Mouse (Mus musculus): Measurements from ENCODE around the gene Tnnt3.

Gene Tnnt3

GRCm38 (mm10) chr7:142507453-142507852 lies 8.8 kb downstream of the Tnnt3 start:
- no peak for DNase-seq (ENCODE audit: low spot score in 2 of 2)

GRCm38 (mm10) chr7:142509518-142509917 lies 10.9 kb downstream of the Tnnt3 start:
- DNase-seq (ENCODE audit: low spot score in 2 of 2), result no peak

DNA sequence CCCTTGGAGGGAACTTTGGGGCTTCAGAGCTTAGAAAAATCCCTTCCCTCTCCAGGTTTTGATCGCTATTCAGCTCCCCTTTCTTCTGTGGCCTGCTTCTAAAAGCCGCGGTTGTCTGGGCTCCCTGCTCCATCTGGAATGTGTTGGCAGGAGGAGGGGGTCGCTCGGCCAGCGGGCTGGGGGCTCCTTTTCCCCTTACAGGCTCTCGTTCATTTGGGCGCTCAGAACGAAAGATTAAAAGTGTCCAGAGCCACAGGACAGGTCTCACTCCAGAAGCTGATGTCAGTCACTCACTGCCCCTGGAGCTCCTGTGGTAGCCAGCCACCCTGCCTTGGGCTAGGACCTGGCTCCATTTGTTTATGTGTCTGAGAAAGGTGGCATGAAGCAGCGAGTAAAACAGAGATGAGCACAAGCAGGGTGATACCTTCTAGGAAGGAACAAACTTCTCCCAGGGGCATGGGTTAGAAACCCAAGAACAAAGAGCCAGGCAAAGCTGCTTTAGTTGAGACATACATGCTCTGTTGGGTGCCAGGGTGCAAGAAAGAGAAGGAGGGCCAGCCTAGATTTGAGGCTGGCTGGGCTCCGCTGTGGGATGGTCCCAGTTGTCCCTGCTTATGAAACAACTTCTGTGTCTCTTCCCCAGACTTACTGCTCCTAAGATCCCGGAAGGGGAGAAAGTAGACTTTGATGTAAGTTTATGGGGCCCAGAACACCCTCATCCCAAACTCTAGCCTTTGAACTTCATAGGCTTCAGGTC lies 11.6 kb downstream of the Tnnt3 start:
- DNase-seq (ENCODE audit: low spot score in 2 of 2), result no peak

- no peak for DNase-seq (ENCODE audit: low spot score in 2 of 2)
Measured at GRCm38 (mm10) chr7:142514048-142514447, 15.4 kb downstream of the Tnnt3 start.

- no peak for DNase-seq (ENCODE audit: low spot score in 2 of 2)
Measured at GRCm38 (mm10) chr7:142516221-142516978, 17.8 kb downstream of the Tnnt3 start.

DNA sequence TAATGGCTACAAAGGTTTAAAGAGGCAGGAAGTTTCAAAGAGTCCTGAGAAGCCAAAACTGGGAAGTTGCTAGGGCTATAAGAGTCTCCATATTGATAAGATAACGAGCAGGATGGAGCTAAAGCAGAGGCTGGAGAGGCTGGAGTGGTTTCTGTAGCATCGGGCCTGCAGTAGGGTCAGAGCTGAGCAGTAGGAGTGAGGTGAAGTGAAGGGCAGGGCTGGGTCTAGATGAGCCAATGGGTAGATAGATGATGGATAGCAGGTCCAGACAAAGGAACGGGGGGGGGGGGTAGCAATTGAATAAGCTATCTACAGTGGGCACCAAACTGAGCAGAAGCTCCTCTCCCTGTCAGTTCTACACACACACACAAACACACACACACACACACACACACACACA lies 18.9 kb downstream of the Tnnt3 start:
- DNase-seq (ENCODE audit: low spot score in 2 of 2), result no peak

DNA sequence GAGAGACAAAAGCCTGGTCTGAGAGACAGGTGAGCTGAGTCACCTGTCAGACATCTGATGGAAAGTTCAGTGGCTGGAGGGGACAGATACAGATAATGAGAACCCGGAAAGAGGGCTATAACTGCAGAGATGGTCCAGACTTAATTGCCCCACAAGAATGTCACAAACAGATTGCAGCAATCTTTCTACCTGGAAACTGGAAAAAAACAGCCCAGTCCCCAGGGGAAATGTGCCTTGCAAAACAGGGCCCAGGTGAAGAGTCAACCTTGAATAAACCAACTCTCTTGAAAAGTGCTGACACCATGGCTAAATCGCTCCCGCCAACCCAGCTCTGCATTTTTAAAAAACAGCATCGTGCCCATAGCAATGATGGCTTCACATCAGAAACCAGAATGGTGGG lies 21.7 kb downstream of the Tnnt3 start:
- DNase-seq (ENCODE audit: low spot score in 2 of 2), result no peak

GRCm38 (mm10) chr7:142522352-142522751 lies 23.7 kb downstream of the Tnnt3 start:
- no peak for DNase-seq (ENCODE audit: low spot score in 2 of 2)

DNA sequence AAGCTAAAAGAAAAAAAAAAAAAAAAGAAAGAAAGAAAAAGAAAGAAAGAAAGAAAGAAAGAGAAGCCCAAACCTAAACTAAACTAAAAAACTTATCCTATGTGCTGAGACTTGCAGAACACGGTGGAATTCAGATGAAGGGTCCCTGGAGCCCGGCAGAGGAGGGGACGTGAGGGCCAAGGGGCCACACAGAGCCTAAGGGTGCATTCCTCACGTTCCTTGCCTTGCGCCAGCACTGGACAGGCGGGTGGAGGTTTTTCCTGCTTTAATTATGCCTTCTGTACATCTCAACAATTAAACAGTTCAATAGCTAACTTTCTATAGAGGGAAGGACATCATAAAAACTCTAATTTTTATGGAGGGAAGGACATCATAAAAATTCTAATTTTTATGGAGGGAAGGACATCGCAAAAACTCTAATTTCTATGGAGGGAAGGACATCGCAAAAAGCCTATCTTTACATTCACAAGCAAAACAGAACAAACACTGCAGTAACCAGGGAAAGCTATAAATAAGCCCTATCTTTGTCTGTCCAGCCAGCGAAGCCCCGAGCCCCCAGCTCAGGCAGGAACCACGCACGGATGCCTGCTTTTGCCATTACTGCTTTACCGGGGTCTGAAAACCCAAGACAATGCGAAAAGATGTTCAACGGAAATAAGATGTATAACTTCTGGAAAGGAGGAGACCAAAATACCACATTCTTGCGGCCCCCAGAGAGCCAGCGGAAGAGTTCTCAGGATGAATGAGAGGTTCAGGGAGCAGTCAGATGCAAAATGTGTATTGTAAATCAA lies 24.8 kb downstream of the Tnnt3 start:
- no peak for DNase-seq (ENCODE audit: low spot score in 2 of 2)

DNA sequence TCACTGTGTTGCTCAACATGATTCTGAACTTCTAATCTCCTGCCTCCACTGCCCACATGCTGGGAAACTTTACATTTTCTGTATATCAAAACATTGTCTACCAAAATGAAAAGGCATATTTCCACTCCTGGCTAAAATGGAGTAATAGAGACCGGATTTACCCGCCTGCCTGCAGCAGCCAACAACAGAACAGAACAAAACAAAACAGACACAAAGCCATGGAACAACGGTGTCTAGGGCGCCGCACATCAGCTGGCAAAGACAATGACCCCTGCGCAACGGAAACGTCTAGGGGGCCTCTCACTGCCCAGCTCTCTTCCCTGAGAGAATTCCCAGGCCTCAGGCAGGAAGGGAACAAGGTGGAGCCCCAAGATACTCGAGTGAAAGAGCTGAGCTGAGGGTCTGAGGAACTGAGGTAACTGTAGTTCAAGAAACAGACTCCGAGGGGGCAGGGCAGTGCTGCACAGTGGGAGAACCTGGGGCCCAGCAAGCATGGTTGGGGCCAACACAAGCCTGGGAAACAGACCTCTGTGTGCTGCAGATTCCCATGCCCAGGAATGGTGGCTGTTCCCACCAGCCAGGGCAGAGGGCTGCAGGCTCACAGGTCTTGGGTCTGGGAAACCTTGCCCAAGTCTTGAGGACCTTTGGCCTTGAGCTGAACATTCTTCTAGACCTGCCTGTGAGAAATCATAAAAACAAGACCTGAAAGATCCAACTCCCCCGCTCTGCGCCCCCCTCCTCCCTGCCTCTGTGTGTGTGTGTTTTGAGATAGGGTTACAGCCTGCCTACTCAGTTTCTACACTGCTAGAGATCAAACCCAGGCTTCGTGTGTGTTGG lies 26.9 kb downstream of the Tnnt3 start:
- DNase-seq (ENCODE audit: low spot score in 2 of 2), result no peak

DNA sequence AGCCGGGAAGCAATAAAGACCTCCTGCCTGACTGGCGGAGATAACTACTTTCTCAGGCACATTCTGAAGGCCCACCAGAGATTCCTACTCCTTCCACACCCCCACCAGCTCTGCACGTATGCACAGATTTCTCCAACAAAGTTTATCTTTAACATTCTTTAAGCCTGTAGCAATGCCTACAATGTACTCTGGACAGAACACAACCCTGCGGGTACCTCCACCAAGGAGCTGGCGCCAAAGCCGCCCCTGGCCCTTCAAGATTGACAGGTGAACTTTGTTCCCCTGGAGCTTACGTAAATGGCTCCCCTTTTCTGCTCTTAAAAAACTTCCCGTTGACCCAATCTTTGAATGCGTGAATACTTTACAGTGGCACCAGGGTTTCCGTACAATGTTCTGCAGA lies 30.7 kb downstream of the Tnnt3 start:
- no peak for DNase-seq (ENCODE audit: low spot score in 2 of 2)

DNA sequence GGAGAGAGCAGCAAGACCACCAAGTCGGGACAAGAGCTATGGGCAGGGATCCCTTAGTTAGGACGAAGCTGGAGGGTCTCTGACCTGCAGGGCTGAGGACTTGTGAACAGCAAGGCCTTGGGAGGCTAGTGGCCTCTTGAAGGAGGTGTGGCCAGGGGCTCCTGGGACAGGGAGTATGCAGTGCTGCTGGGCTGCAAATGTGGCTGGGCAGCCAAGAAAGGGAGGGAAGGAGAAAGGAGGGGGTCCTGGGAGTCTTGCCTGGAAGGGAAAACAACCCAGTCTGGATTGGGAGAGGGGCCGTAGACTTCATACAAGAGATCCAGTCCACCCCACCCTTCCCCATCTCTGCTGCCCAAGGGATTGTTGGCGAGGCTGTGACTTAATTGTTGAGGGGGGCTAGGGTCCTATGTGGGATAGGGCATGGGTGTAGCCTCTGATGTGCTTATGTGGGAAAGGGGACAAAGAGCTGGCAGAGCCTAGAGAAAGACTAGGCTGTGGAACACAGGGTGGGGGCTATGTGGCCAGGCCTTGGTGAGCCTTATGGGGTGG lies 33.4 kb downstream of the Tnnt3 start:
- no peak for DNase-seq (ENCODE audit: low spot score in 2 of 2)

DNA sequence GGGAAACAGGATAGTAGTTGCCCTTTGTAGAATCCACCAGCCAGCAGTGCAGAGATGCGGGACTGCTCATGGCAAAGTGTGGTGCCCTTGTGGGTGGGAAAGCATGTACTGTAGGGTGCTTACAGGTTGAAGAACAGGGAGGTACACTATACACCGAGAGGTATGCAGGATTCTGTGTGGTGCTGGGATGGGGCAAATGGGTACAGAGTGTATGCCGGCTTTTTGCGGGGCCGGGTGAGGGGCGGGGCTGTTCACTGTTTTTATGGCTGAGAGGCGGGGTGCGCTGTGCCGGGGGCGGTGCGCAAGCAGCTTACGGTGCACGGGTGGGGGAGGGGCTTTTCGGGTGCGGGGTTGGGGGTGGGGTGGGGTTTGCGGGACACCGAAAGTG lies 34.0 kb downstream of the Tnnt3 start, which contains the start of gene Mrpl23:
Mrpl23 (plus strand) TSS at position 16 of the 388 bp plus-strand sequence.
- DNase-seq (ENCODE audit: low spot score in 2 of 2), result no peak

DNA sequence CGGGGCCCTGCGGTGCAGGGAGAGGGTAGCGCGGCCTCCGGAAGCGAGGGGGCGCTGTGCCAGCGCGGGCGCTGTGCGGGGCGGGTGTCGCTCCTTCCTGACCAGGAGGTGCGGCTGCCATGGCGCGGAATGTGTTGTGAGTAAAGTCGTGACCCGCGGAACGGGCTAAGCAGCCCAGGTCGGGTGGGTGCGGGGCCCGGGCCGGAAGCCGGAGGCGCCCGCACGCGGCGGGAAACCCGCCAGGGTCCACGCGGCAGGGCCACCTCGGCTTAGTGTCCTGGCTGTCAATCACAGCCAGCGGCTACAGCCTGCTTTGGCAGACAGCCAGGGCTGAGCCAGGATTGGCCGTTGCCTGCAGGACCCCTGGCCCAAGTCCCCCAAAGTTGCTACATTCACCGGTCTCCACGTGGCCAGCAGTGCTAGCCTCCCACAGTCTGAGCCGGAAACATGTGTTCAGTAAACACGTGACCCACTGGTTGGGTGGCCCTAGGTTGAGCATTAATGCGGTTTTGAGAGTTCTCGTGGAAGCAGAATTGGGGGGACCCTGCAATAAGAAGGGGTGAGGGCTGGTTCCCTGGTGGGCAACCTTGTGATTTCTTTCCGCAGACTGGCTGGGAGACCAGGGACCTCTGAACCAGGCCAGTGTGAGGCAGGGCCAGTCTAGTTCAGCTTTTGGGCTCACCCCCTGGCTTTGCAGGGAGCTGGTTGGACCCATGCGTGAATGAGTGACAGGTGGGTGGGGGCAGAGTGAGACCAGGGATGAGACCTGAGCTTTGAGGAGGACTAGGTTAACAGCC lies 34.6 kb downstream of the Tnnt3 start:
- DNase-seq (ENCODE audit: low spot score in 2 of 2), result peak; percentile 80 to 82

DNA sequence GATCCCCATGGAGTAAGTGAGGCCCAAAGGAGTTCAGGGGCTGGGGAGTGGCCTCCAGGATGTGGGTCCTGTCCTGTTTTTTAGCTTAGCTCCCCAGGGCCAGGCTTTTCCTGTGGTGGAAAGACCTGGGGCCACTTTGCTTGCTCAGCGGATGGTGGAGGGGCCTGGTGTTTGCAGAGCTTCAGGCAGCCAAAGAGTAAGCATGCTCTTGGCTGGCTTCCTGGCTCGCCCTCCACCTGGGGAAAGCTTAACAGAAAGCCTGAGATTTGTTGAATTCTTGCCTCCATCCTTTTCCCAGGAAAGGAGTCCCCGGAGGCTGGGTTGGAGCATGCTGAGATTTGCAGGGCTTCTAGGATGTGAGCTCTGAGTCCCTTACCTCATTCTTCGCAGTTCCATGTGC lies 36.5 kb downstream of the Tnnt3 start:
- DNase-seq (ENCODE audit: low spot score in 2 of 2), result no peak

DNA sequence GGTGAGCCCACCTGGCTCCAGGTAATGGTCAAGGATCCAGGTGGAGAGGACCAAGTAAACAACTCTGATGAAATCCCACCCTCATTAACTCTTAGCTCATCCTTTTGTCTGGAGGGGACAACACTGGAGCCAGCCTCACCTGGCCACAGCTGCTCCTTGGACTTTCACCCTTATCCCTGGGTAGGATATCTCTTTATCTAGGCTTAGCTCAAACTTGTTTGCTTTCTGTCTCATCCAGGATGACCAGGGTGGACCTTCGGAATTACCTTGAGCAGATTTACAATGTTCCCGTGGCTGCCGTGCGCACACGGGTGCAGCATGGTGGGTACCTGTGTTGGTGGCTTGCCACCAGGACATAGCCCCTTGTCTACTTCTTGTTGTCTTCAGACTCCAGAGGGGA lies 37.2 kb downstream of the Tnnt3 start:
- no peak for DNase-seq (ENCODE audit: low spot score in 2 of 2)

DNA sequence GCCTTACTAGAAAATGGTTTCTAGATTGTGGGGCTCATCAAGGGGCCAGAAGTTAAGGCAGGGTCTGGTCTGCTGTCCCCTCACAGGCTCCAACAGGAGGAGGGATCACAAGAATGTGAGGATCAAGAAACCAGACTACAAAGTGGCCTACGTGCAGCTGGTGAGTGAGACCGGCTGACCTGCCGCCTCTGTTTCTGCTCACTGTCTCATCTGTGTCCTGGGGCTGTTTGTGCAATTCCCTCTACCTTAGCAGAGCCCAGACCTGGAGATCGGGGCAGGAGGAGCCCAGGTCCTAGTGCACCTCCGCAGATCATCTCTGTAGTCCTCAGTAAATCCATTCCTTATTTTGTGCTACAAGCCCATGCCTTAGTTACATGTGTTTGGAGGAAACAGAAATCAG lies 38.5 kb downstream of the Tnnt3 start:
- DNase-seq (ENCODE audit: low spot score in 2 of 2), result no peak

- peak; percentile 40 to 41 for DNase-seq (ENCODE audit: low spot score in 2 of 2)
Measured at GRCm38 (mm10) chr7:142537879-142538278, 39.2 kb downstream of the Tnnt3 start.

DNA sequence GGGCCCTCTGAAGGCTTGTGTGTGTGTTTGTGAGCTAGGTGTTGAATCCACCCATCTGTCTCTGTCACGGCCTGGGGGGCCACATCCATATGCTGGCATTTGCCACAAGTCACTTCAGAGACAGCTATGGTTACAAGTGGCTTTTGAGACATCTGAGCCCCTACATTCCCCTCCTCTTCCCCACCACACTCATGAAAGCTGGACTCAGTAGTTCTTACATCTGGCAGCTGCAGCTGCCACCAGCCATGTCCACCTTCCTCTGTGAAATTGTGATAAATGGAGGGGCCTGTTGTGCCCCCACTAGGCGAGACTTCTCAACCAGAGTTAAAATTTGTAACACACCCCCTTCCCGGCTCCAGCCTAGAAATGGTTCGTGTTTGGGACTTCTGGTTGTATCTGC lies 39.7 kb downstream of the Tnnt3 start:
- DNase-seq (ENCODE audit: low spot score in 2 of 2), result no peak

- no peak for DNase-seq (ENCODE audit: low spot score in 2 of 2)
Measured at GRCm38 (mm10) chr7:142538766-142539165, 40.1 kb downstream of the Tnnt3 start.

Data from frontal cortex, postnatal 25 days (tissue).